Mouse (Mus musculus): ENCODE measurements around the gene Mpo. TPM values are rescaled to one million over a fixed set of nuclear protein-coding genes. Genes with fewer than 3 reads are reported as not detected.

Mpo gene
- polyA plus RNA-seq, 1 experiment from 2014 or later = 23.1 TPM

- Histone ChIP-seq H3K4me1 (peaks cover 9% of the 10 kb centered on the region), H3K27me3 (replicated peaks) (peaks cover 41% of the 10 kb centered on the region), H3K36me3 (no peaks in the 10 kb centered on the region), H3K4me2 (no peak overlapping the region), H3K4me3 (replicated peaks) (no peak overlapping the region), H3K9me3 (no peaks in the 10 kb centered on the region), H3K9ac (no peak overlapping the region), H3K27ac (no peak overlapping the region)
- no peak for ATAC-seq (ENCODE audit: insufficient read depth, low FRiP score, low read depth)
- WGBS = 68% methylated on average over 4 of the region's 4 CpGs
Observed at GRCm38 (mm10) chr11:87758957-87759608, 34.3 kb upstream of the Mpo start.

- Histone ChIP-seq H3K4me2 (no peak overlapping the region), H3K4me1 (peaks cover 14% of the 10 kb centered on the region), H3K9me3 (no peaks in the 10 kb centered on the region), H3K27ac (no peak overlapping the region), H3K36me3 (no peaks in the 10 kb centered on the region), H3K4me3 (replicated peaks) (no peak overlapping the region), H3K9ac (no peak overlapping the region), H3K27me3 (replicated peaks) (peaks cover 45% of the 10 kb centered on the region)
- 4% methylated on average over 3 of the region's 3 CpGs for WGBS
- no peak for ATAC-seq (ENCODE audit: insufficient read depth, low FRiP score, low read depth)
Observed at GRCm38 (mm10) chr11:87759609-87760005, 33.8 kb upstream of the Mpo start.

- Histone ChIP-seq H3K27ac (no peak within 1 kb of the TSS), H3K9ac (no peak within 1 kb of the TSS), H3K4me2 (peak within 1 kb of the TSS; percentile 13; the same call in 1 of the 2 replicates), H3K9me3 (no peaks in the 10 kb centered on the region), H3K4me3 (replicated peaks) (no peak within 1 kb of the TSS), H3K36me3 (no peaks in the 10 kb centered on the region), H3K27me3 (replicated peaks) (peaks cover 54% of the 10 kb centered on the region), H3K4me1 (peaks cover 16% of the 10 kb centered on the region)
- ATAC-seq (ENCODE audit: insufficient read depth, low FRiP score, low read depth) = no peak
- 9% methylated on average over 23 of the region's 23 CpGs for WGBS
Observed at GRCm38 (mm10) chr11:87760301-87761081, 32.9 kb upstream of the Mpo start, which contains the start of gene Tspoap1. Gene Tspoap1 (plus strand): TSS chr11:87760541.

GRCm38 (mm10) chr11:87761181-87761721 lies 32.1 kb upstream of the Mpo start:
- Histone ChIP-seq H3K4me2 (no peak overlapping the region), H3K9ac (no peak overlapping the region), H3K27ac (no peak overlapping the region), H3K4me3 (replicated peaks) (no peak overlapping the region), H3K36me3 (no peaks in the 10 kb centered on the region), H3K4me1 (peaks cover 16% of the 10 kb centered on the region), H3K27me3 (replicated peaks) (peaks cover 61% of the 10 kb centered on the region), H3K9me3 (no peaks in the 10 kb centered on the region)
- ATAC-seq (ENCODE audit: insufficient read depth, low FRiP score, low read depth) = no peak
- WGBS = 67% methylated on average over 11 of the region's 11 CpGs

GRCm38 (mm10) chr11:87761806-87762701 lies 31.3 kb upstream of the Mpo start:
- H3K4me3 ChIP-seq (replicated peaks) = no peak overlapping the region
- H3K4me1 ChIP-seq = peaks cover 16% of the 10 kb centered on the region
- no peaks in the 10 kb centered on the region for H3K9me3 ChIP-seq
- H3K27me3 ChIP-seq (replicated peaks) = peaks cover 63% of the 10 kb centered on the region
- WGBS = 77% methylated on average over 14 of the region's 14 CpGs
- H3K9ac ChIP-seq = no peak overlapping the region
- no peak overlapping the region for H3K4me2 ChIP-seq
- H3K27ac ChIP-seq = no peak overlapping the region
- no peak for ATAC-seq (ENCODE audit: insufficient read depth, low FRiP score, low read depth)
- H3K36me3 ChIP-seq = no peaks in the 10 kb centered on the region

GRCm38 (mm10) chr11:87762702-87763385 lies 30.5 kb upstream of the Mpo start:
- Histone ChIP-seq H3K27ac (no peak overlapping the region), H3K4me2 (peak overlapping the region; percentile 93), H3K36me3 (no peaks in the 10 kb centered on the region), H3K4me1 (peaks cover 16% of the 10 kb centered on the region), H3K9me3 (no peaks in the 10 kb centered on the region), H3K4me3 (replicated peaks) (peak overlapping the region; percentile 49; the same call in 1 of the 2 replicates), H3K27me3 (replicated peaks) (peaks cover 64% of the 10 kb centered on the region), H3K9ac (no peak overlapping the region)
- ATAC-seq (ENCODE audit: insufficient read depth, low FRiP score, low read depth) = no peak
- WGBS = 56% methylated on average over 12 of the region's 12 CpGs

GRCm38 (mm10) chr11:87763511-87763987 lies 29.8 kb upstream of the Mpo start:
- 5% methylated on average over 17 of the region's 17 CpGs for WGBS
- Histone ChIP-seq H3K36me3 (no peaks in the 10 kb centered on the region), H3K4me3 (replicated peaks) (peak overlapping the region; percentile 49), H3K9me3 (no peaks in the 10 kb centered on the region), H3K4me1 (peaks cover 16% of the 10 kb centered on the region), H3K27me3 (replicated peaks) (peaks cover 64% of the 10 kb centered on the region), H3K27ac (no peak overlapping the region), H3K4me2 (peak overlapping the region; percentile 93), H3K9ac (no peak overlapping the region)
- peak; percentile 47 for ATAC-seq (ENCODE audit: insufficient read depth, low FRiP score, low read depth)

GRCm38 (mm10) chr11:87763988-87764876 lies 29.1 kb upstream of the Mpo start:
- Histone ChIP-seq H3K9ac (peak overlapping the region; percentile 26), H3K27ac (no peak overlapping the region), H3K27me3 (replicated peaks) (peaks cover 64% of the 10 kb centered on the region), H3K36me3 (no peaks in the 10 kb centered on the region), H3K4me1 (peaks cover 16% of the 10 kb centered on the region), H3K4me3 (replicated peaks) (peak overlapping the region; percentile 49), H3K9me3 (no peaks in the 10 kb centered on the region), H3K4me2 (peak overlapping the region; percentile 93)
- WGBS = under 1% methylated on average over 65 of the region's 65 CpGs
- peak; percentile 7; the same call in 1 of the 2 replicates for ATAC-seq (ENCODE audit: insufficient read depth, low FRiP score, low read depth)

- Histone ChIP-seq H3K4me2 (no peak overlapping the region), H3K4me3 (replicated peaks) (no peak overlapping the region), H3K9ac (no peak overlapping the region), H3K27ac (no peak overlapping the region), H3K27me3 (replicated peaks) (peaks cover 26% of the 10 kb centered on the region), H3K9me3 (no peaks in the 10 kb centered on the region), H3K36me3 (no peaks in the 10 kb centered on the region), H3K4me1 (peaks cover 10% of the 10 kb centered on the region)
- WGBS = 87% methylated on average over 4 of the region's 4 CpGs
- no peak for ATAC-seq (ENCODE audit: insufficient read depth, low FRiP score, low read depth)
Observed at GRCm38 (mm10) chr11:87768745-87769144, 24.6 kb upstream of the Mpo start.

- no peaks in the 10 kb centered on the region for H3K9me3 ChIP-seq
- H3K36me3 ChIP-seq = no peaks in the 10 kb centered on the region
- H3K4me2 ChIP-seq = no peak overlapping the region
- peaks cover 5% of the 10 kb centered on the region; the same call in 1 of the 2 replicates for H3K27me3 ChIP-seq (replicated peaks)
- no peak overlapping the region for H3K27ac ChIP-seq
- H3K4me1 ChIP-seq = no peaks in the 10 kb centered on the region
- ATAC-seq (ENCODE audit: insufficient read depth, low FRiP score, low read depth) = no peak
- WGBS = 56% methylated on average over 3 of the region's 3 CpGs
- no peak overlapping the region for H3K9ac ChIP-seq
- H3K4me3 ChIP-seq (replicated peaks) = no peak overlapping the region
Observed at GRCm38 (mm10) chr11:87770989-87771388, 22.4 kb upstream of the Mpo start.
